Mouse (Mus musculus) lung, adult 2 months (tissue): ENCODE measurements around the gene Pou2f1.

Experiments used
- CTCF ChIP-seq: fragments of 200-500 bp; IDR thresholded peaks from 2 replicates; pipeline ENCODE4 v1.5.1; 2011; ENCODE audit warnings: mild to moderate bottlenecking, low read length, control low read depth; ENCODE audit not compliant: insufficient read depth
- POLR2A ChIP-seq: fragments of 200-500 bp; IDR thresholded peaks from 2 replicates; pipeline ENCODE4 v1.6.1; 2011; ENCODE audit warnings: low read depth, mild to moderate bottlenecking, control low read depth, low read length, borderline replicate concordance; ENCODE audit errors: extremely low read depth

DNA sequence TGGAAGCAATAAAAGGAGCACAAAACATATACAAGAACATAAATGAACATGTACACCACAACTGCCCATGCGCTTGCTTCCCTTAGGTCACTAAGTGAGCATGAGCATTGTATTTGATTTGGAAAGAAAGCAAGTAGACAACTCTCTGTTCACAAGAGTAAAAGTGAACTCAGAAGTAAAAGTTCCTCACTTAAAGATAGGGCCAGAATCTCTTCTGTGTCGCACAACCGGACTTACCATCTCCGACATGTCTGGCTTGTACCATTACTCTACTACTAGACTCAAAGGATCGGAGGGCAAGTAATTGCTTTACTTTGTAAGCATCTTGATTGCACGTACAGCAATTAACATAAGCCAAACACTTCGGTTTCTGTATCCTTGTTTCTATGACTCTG is 6.8 kb downstream of the Pou2f1 start:
- TF ChIP-seq CTCF, result no peak
- no peak for TF ChIP-seq POLR2A
